Mouse (Mus musculus) forebrain, embryonic 15.5 days (tissue): ENCODE results near the gene Ano6. TPM values are rescaled to one million over a fixed set of nuclear protein-coding genes. Genes with fewer than 3 reads are reported as not detected.

Source experiments
- ATAC-seq: fragments of 200-750 bp; cut with Nextera tagmentation; replicated peaks from 2 replicates; pipeline ENCODE4 v1.8.0; 2017; ENCODE audit warnings: mild to moderate bottlenecking, moderate TSS enrichment, moderate library complexity
- H3K27ac ChIP-seq: fragments of 300-500 bp; sonication (generic); replicated peaks from 2 replicates; pipeline ENCODE4 v1.5.1; 2015; ENCODE audit warnings: mild to moderate bottlenecking, inconsistent platforms
- H3K27me3 ChIP-seq: fragments of 300-500 bp; sonication (generic); 2 replicates; pipeline ENCODE4 v1.6.1; 2015; ENCODE audit warnings: inconsistent platforms
- H3K36me3 ChIP-seq: fragments of 300-500 bp; sonication (generic); 2 replicates; pipeline ENCODE4 v1.6.1; 2015; ENCODE audit warnings: mild to moderate bottlenecking, inconsistent platforms
- H3K4me1 ChIP-seq: fragments of 300-500 bp; sonication (generic); 2 replicates; pipeline ENCODE4 v1.6.1; 2015; ENCODE audit warnings: inconsistent platforms
- H3K4me2 ChIP-seq: fragments of 300-500 bp; sonication (generic); replicated peaks from 2 replicates; pipeline ENCODE4 v1.6.1; 2015; ENCODE audit warnings: mild to moderate bottlenecking, inconsistent platforms
- H3K4me3 ChIP-seq: fragments of 300-500 bp; sonication (generic); 2 replicates; pipeline ENCODE4 v1.5.1; 2015; ENCODE audit warnings: mild to moderate bottlenecking, inconsistent platforms
- H3K9ac ChIP-seq: fragments of 300-500 bp; sonication (generic); replicated peaks from 2 replicates; pipeline ENCODE4 v1.6.1; 2015; ENCODE audit warnings: mild to moderate bottlenecking, inconsistent platforms
- H3K9me3 ChIP-seq: fragments of 300-500 bp; sonication (generic); 2 replicates; pipeline ENCODE4 v1.6.1; 2016; ENCODE audit warnings: inconsistent platforms
- WGBS: fragments of 180-500 bp; shearing (Covaris S2); methylation state at CpG from one replicate; pipeline ENCODE4 v1.1.7; 2015; ENCODE audit warnings: mixed read lengths; 5-methylcytosine and 5-hydroxymethylcytosine counted together
- polyA plus RNA-seq: library from polyadenylated mRNA; unstranded; fragments of >200 nt; fragmentation: Nextera tagmentation; extraction: Ambion mirVana; gene quantifications from 2 replicates; pipeline ENCODE4 v1.2.1, GENCODE M21; 2015

The Ano6 gene
- polyA plus RNA-seq, 1 experiment from 2014 or later: 22.1 TPM

GRCm38 (mm10) chr15:95917330-95917729 is 126.7 kb downstream of the Ano6 start:
- H3K27me3 ChIP-seq: no peaks in the 10 kb centered on the region
- H3K4me3 ChIP-seq: no peak overlapping the region
- H3K4me1 ChIP-seq: peaks cover 6% of the 10 kb centered on the region
- H3K9me3 ChIP-seq: no peaks in the 10 kb centered on the region
- WGBS: 93% methylated on average over 3 of the region's 3 CpGs
- ATAC-seq: no peak
- H3K9ac ChIP-seq: no peak overlapping the region
- no peak overlapping the region for H3K4me2 ChIP-seq
- no peak overlapping the region for H3K27ac ChIP-seq
- H3K36me3 ChIP-seq: no peaks in the 10 kb centered on the region; the same call in 1 of the 2 replicates

GRCm38 (mm10) chr15:95920047-95920446 is 129.4 kb downstream of the Ano6 start:
- WGBS: 48% methylated on average over 9 of the region's 9 CpGs
- Histone ChIP-seq H3K9ac (0 out of 2 replicates have a peak overlapping the region, but pooled peaks have one; percentile 8), H3K4me1 (peaks cover 6% of the 10 kb centered on the region), H3K36me3 (no peaks in the 10 kb centered on the region; the same call in 1 of the 2 replicates), H3K4me2 (0 out of 2 replicates have a peak overlapping the region, but pooled peaks have one; percentile 13), H3K9me3 (no peaks in the 10 kb centered on the region), H3K27me3 (no peaks in the 10 kb centered on the region), H3K4me3 (no peak overlapping the region), H3K27ac (peak overlapping the region; percentile 80)
- no peak for ATAC-seq

GRCm38 (mm10) chr15:95921072-95921471 is 130.4 kb downstream of the Ano6 start:
- Histone ChIP-seq H3K9ac (no peak overlapping the region), H3K36me3 (no peaks in the 10 kb centered on the region; the same call in 1 of the 2 replicates), H3K4me2 (no peak overlapping the region), H3K9me3 (no peaks in the 10 kb centered on the region), H3K4me3 (no peak overlapping the region), H3K27me3 (no peaks in the 10 kb centered on the region), H3K27ac (no peak overlapping the region), H3K4me1 (peaks cover 6% of the 10 kb centered on the region)
- no peak for ATAC-seq
- 93% methylated on average over 3 of the region's 3 CpGs for WGBS

- no peak overlapping the region for H3K27ac ChIP-seq
- H3K36me3 ChIP-seq: no peaks in the 10 kb centered on the region
- H3K4me3 ChIP-seq: no peak overlapping the region
- H3K9ac ChIP-seq: no peak overlapping the region
- ATAC-seq: no peak
- WGBS: 96% methylated on average over 4 of the region's 4 CpGs
- no peaks in the 10 kb centered on the region for H3K9me3 ChIP-seq
- peaks cover 6% of the 10 kb centered on the region for H3K4me1 ChIP-seq
- no peak overlapping the region for H3K4me2 ChIP-seq
- no peaks in the 10 kb centered on the region for H3K27me3 ChIP-seq
Observed at GRCm38 (mm10) chr15:95921639-95922038, 131.0 kb downstream of the Ano6 start.

- Histone ChIP-seq H3K27me3 (no peaks in the 10 kb centered on the region), H3K4me3 (no peak overlapping the region), H3K4me2 (no peak overlapping the region), H3K9ac (no peak overlapping the region), H3K36me3 (no peaks in the 10 kb centered on the region), H3K4me1 (peaks cover 6% of the 10 kb centered on the region), H3K9me3 (no peaks in the 10 kb centered on the region), H3K27ac (no peak overlapping the region)
- WGBS: 89% methylated on average over 6 of the region's 6 CpGs
- no peak for ATAC-seq
Observed at GRCm38 (mm10) chr15:95922558-95922957, 131.9 kb downstream of the Ano6 start.

GRCm38 (mm10) chr15:95925334-95925986 is 134.8 kb downstream of the Ano6 start:
- Histone ChIP-seq H3K36me3 (0 out of 2 replicates have a peak, but pooled peaks cover 2% of the 10 kb centered on the region), H3K27me3 (no peaks in the 10 kb centered on the region), H3K4me2 (no peak overlapping the region), H3K9me3 (no peaks in the 10 kb centered on the region), H3K4me3 (no peak overlapping the region), H3K4me1 (no peaks in the 10 kb centered on the region), H3K27ac (no peak overlapping the region), H3K9ac (no peak overlapping the region)
- ATAC-seq: no peak
- 90% methylated on average over 8 of the region's 8 CpGs for WGBS

GRCm38 (mm10) chr15:95929087-95929486 is 138.4 kb downstream of the Ano6 start:
- H3K27me3 ChIP-seq: no peaks in the 10 kb centered on the region
- WGBS: 92% methylated on average over 6 of the region's 6 CpGs

GRCm38 (mm10) chr15:95931013-95931775 is 140.6 kb downstream of the Ano6 start:
- ATAC-seq: no peak
- Histone ChIP-seq H3K9me3 (no peaks in the 10 kb centered on the region), H3K4me2 (no peak overlapping the region), H3K9ac (no peak overlapping the region), H3K27me3 (no peaks in the 10 kb centered on the region), H3K36me3 (0 out of 2 replicates have a peak, but pooled peaks cover 2% of the 10 kb centered on the region), H3K27ac (peak overlapping the region; percentile 70), H3K4me1 (peaks cover 22% of the 10 kb centered on the region), H3K4me3 (no peak overlapping the region)
- 56% methylated on average over 16 of the region's 16 CpGs for WGBS

More at GRCm38 (mm10) chr15:95929087-95929486, 138.4 kb downstream of the Ano6 start:
- Histone ChIP-seq H3K4me3 (no peak overlapping the region), H3K4me1 (peaks cover 16% of the 10 kb centered on the region), H3K4me2 (no peak overlapping the region), H3K9ac (no peak overlapping the region), H3K36me3 (0 out of 2 replicates have a peak, but pooled peaks cover 2% of the 10 kb centered on the region), H3K27ac (no peak overlapping the region), H3K9me3 (no peaks in the 10 kb centered on the region)
- ATAC-seq: no peak

GRCm38 (mm10) chr15:95932358-95932757 is 141.7 kb downstream of the Ano6 start:
- Histone ChIP-seq H3K4me2 (no peak overlapping the region), H3K4me3 (no peak overlapping the region), H3K9me3 (no peaks in the 10 kb centered on the region), H3K36me3 (0 out of 2 replicates have a peak, but pooled peaks cover 2% of the 10 kb centered on the region), H3K27me3 (no peaks in the 10 kb centered on the region), H3K4me1 (peaks cover 22% of the 10 kb centered on the region), H3K9ac (no peak overlapping the region), H3K27ac (no peak overlapping the region)
- peak; percentile 41; the same call in 1 of the 2 replicates for ATAC-seq
- whole genome bisulfite sequencing: 68% methylated on average over 5 of the region's 5 CpGs

GRCm38 (mm10) chr15:95935141-95935540 is 144.5 kb downstream of the Ano6 start:
- Histone ChIP-seq H3K36me3 (peaks cover 6% of the 10 kb centered on the region; the same call in 1 of the 2 replicates), H3K4me2 (no peak overlapping the region), H3K4me1 (peaks cover 22% of the 10 kb centered on the region), H3K27me3 (no peaks in the 10 kb centered on the region), H3K9me3 (no peaks in the 10 kb centered on the region), H3K9ac (no peak overlapping the region), H3K4me3 (no peak overlapping the region), H3K27ac (no peak overlapping the region)
- WGBS: 52% methylated on average over 11 of the region's 11 CpGs
- peak; percentile 51; the same call in 1 of the 2 replicates for ATAC-seq

GRCm38 (mm10) chr15:95943470-95943869 is 152.8 kb downstream of the Ano6 start:
- Histone ChIP-seq H3K27me3 (no peaks in the 10 kb centered on the region), H3K4me3 (no peak overlapping the region)

GRCm38 (mm10) chr15:95944299-95944698 is 153.7 kb downstream of the Ano6 start:
- no peak overlapping the region for H3K27ac ChIP-seq
- H3K4me2 ChIP-seq: no peak overlapping the region
- peaks cover 13% of the 10 kb centered on the region for H3K4me1 ChIP-seq
- H3K36me3 ChIP-seq: peaks cover 10% of the 10 kb centered on the region; the same call in 1 of the 2 replicates
- no peak overlapping the region for H3K9ac ChIP-seq
- no peaks in the 10 kb centered on the region for H3K9me3 ChIP-seq
- H3K4me3 ChIP-seq: no peak overlapping the region
- no peak for ATAC-seq
- 70% methylated on average over 6 of the region's 6 CpGs for WGBS
- no peaks in the 10 kb centered on the region for H3K27me3 ChIP-seq

More at GRCm38 (mm10) chr15:95943470-95943869, 152.8 kb downstream of the Ano6 start:
- peaks cover 13% of the 10 kb centered on the region for H3K4me1 ChIP-seq
- no peak overlapping the region for H3K27ac ChIP-seq
- peaks cover 12% of the 10 kb centered on the region for H3K36me3 ChIP-seq
- no peak overlapping the region for H3K4me2 ChIP-seq
- no peaks in the 10 kb centered on the region for H3K9me3 ChIP-seq
- WGBS: 60% methylated on average over 4 of the region's 4 CpGs
- ATAC-seq: no peak
- no peak overlapping the region for H3K9ac ChIP-seq
